Mouse (Mus musculus) heart, postnatal 0 days (tissue): Measurements from ENCODE around the gene Eef1akmt3.

Experiments used
- CTCF ChIP-seq: IDR thresholded peaks from 2 replicates; pipeline ENCODE4 v1.5.1; 2016; ENCODE audit warnings: antibody characterized with exemption, control low read depth, low read depth
- EP300 ChIP-seq: IDR thresholded peaks from 2 replicates; pipeline ENCODE4 v1.6.1; 2016; ENCODE audit warnings: antibody characterized with exemption, low read depth

DNA sequence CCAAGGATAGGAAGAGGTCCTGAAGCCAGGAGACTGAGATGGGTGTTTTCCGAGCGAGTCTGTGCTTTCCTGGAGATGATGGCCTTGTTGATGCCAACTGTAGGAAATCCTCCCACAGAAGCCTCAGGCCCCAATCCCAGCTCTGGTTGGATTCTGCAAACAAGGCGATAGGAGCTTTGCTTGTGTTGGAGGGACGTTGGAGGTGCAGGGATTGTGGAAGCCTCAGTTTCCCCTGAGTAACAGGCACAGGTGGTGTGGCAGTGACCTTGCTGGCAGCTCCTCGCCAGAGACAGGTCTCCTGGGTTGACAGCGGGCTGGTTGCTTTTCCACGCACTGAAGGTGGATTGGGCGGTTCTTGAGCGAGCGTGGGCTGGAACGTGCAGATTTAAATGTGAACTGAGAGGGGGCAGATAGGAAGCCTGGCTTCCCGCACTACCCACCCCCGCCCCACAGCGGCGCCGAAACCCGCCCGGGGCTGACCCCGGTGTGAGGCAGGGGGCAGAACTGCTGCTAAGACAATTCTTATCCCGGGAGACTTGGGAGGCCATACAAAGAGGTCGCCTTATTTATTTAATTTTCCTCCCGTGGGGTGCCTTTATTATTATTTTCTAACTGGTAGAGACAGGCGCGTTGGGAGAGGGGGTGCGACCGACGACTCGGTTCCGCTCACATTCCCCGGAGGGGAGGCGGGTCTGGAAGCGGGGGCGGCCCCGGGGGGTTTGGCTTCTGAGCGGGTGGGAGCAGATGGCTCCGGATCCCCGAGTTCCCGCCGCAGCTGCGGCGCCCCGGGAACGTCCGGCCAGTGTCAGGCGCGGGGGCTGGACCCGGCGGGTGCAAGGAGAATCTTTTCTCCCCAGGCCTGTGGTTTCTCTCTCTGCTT, 39.8 kb upstream of the Eef1akmt3 start:
- TF ChIP-seq CTCF (no peak), EP300 (no peak)
